Mouse (Mus musculus): Measurements from ENCODE around the gene D630045J12Rik. TPM values are rescaled to one million over a fixed set of nuclear protein-coding genes. Genes with fewer than 3 reads are reported as not detected.
A peak's percentile ranks its signal among the peaks of the same experiment; 100 is the strongest.

Gene D630045J12Rik
- polyA plus RNA-seq, 1 experiment from 2014 or later: 5.7 TPM

DNA sequence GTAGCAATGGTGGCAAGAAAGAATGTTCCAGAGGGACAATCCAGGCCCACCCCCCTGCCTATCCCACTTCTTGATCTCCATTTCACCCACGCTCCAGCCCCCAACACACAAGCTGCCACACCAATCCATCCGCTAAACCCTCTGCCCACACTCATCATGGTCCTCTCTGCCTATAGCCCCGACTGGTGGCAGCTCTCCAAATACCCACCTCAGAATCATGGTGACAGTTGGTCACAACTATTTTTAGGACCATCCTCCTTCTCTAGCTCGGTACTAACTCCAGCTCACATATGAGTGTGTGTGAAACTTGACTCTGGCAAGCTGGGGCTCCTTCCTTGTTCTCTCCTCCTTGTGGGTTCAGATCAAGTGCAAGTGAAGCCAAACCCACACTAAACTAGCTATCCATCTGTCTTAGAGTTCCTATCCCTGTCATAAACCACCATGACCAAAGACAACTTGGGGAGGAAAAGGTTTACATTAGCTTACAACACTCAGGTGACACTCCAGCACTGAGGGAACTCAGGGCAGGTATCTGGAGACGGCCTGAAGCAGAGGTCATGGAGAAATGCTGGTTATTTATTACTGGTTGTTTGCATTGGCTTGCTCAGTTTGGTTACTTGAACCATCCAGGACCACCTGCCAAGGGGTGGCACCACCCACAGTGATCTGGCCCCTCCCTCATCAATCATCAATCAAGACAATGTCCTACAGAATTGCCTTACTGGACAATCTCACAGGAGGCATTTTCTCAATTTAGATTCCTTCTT, 9.8 kb upstream of the D630045J12Rik start:
- Histone ChIP-seq H3K27me3 (ENCODE audit: insufficient read depth, low read length) (no peaks in the 10 kb centered on the region), H3K4me1 (ENCODE audit: insufficient read depth, low read length) (no peaks in the 10 kb centered on the region), H3K36me3 (ENCODE audit: insufficient read depth, low read length) (no peaks in the 10 kb centered on the region), H3K9me3 (ENCODE audit: low read length) (no peaks in the 10 kb centered on the region), H3K27ac (ENCODE audit: low read length) (no peak overlapping the region), H3K4me2 (replicated peaks; ENCODE audit: low read depth, low read length) (no peak overlapping the region), H3K4me3 (ENCODE audit: low read length) (no peak overlapping the region), H3K9ac (replicated peaks; ENCODE audit: low read length) (no peak overlapping the region)
- 60% methylated on average over 5 of the region's 5 CpGs for WGBS
- ATAC-seq (ENCODE audit: low FRiP score, low TSS enrichment): no peak

DNA sequence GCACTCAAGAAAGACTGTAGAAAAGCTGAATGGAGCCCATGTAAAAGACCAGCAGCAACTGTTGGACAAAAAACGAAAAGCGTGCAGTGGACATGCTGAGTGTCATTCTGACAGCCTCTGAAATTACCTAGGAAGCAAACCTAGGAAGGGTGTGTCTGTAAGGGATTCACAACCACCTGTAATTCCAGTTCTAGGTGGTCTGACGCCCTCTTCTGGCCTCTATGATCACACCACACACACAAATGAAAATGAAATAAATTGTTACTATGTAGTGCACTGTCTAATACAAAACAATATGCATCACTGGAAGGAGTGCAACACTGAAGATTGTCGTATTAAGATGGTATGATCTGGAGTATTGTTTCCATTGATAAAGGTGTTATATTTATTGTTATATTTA, 8.1 kb upstream of the D630045J12Rik start:
- Histone ChIP-seq H3K4me3 (ENCODE audit: low read length) (no peak overlapping the region), H3K27me3 (ENCODE audit: insufficient read depth, low read length) (no peaks in the 10 kb centered on the region), H3K4me2 (replicated peaks; ENCODE audit: low read depth, low read length) (no peak overlapping the region), H3K9me3 (ENCODE audit: low read length) (no peaks in the 10 kb centered on the region), H3K9ac (replicated peaks; ENCODE audit: low read length) (no peak overlapping the region), H3K27ac (ENCODE audit: low read length) (no peak overlapping the region), H3K36me3 (ENCODE audit: insufficient read depth, low read length) (no peaks in the 10 kb centered on the region), H3K4me1 (ENCODE audit: insufficient read depth, low read length) (no peaks in the 10 kb centered on the region)
- ATAC-seq (ENCODE audit: low FRiP score, low TSS enrichment): no peak
- WGBS: 70% methylated on average over 4 of the region's 4 CpGs

- Histone ChIP-seq H3K4me1 (ENCODE audit: insufficient read depth, low read length) (peaks cover 10% of the 10 kb centered on the region), H3K27ac (ENCODE audit: low read length) (no peak overlapping the region), H3K36me3 (ENCODE audit: insufficient read depth, low read length) (no peaks in the 10 kb centered on the region), H3K4me3 (ENCODE audit: low read length) (no peak overlapping the region), H3K9ac (replicated peaks; ENCODE audit: low read length) (no peak overlapping the region), H3K9me3 (ENCODE audit: low read length) (no peaks in the 10 kb centered on the region), H3K27me3 (ENCODE audit: insufficient read depth, low read length) (no peaks in the 10 kb centered on the region), H3K4me2 (replicated peaks; ENCODE audit: low read depth, low read length) (no peak overlapping the region)
- 93% methylated on average over 8 of the region's 8 CpGs for WGBS
- ATAC-seq (ENCODE audit: low FRiP score, low TSS enrichment): no peak
Observed at GRCm38 (mm10) chr6:38257506-38257905, 3.7 kb upstream of the D630045J12Rik start.

DNA sequence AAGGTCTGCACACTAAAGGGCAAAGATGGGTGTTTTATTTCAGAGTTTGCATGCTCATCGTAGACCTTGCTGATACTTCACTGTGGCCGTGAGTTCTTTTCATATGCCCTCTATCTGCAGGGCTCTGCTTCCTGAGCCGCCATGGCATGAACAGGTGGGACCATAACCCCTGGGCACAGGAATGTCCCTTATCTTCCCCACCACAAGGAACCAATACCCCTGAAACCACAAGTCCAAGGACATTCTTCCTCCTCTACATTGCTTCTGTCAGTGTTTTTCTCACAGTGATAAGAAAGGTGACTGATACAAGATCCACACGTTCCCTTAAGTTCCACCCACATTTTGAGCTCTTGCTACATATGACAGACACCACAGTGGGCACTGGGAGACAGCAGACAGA, 3.0 kb upstream of the D630045J12Rik start:
- 94% methylated on average over 4 of the region's 4 CpGs for WGBS
- no peak for ATAC-seq (ENCODE audit: low FRiP score, low TSS enrichment)
- Histone ChIP-seq H3K27ac (ENCODE audit: low read length) (no peak overlapping the region), H3K4me1 (ENCODE audit: insufficient read depth, low read length) (peaks cover 17% of the 10 kb centered on the region), H3K27me3 (ENCODE audit: insufficient read depth, low read length) (no peaks in the 10 kb centered on the region), H3K9me3 (ENCODE audit: low read length) (no peaks in the 10 kb centered on the region), H3K9ac (replicated peaks; ENCODE audit: low read length) (no peak overlapping the region), H3K4me3 (ENCODE audit: low read length) (no peak overlapping the region), H3K4me2 (replicated peaks; ENCODE audit: low read depth, low read length) (no peak overlapping the region), H3K36me3 (ENCODE audit: insufficient read depth, low read length) (no peaks in the 10 kb centered on the region)

- peaks cover 27% of the 10 kb centered on the region for H3K4me1 ChIP-seq (ENCODE audit: insufficient read depth, low read length)
- H3K9ac ChIP-seq (replicated peaks; ENCODE audit: low read length): no peak overlapping the region
- H3K36me3 ChIP-seq (ENCODE audit: insufficient read depth, low read length): no peaks in the 10 kb centered on the region
- no peak overlapping the region for H3K4me2 ChIP-seq (replicated peaks; ENCODE audit: low read depth, low read length)
- H3K27ac ChIP-seq (ENCODE audit: low read length): no peak overlapping the region
- H3K4me3 ChIP-seq (ENCODE audit: low read length): no peak overlapping the region
- 62% methylated on average over 2 of the region's 2 CpGs for WGBS
- no peaks in the 10 kb centered on the region for H3K27me3 ChIP-seq (ENCODE audit: insufficient read depth, low read length)
- no peak for ATAC-seq (ENCODE audit: low FRiP score, low TSS enrichment)
- H3K9me3 ChIP-seq (ENCODE audit: low read length): no peaks in the 10 kb centered on the region
Observed at GRCm38 (mm10) chr6:38255794-38256193, 2.0 kb upstream of the D630045J12Rik start.

DNA sequence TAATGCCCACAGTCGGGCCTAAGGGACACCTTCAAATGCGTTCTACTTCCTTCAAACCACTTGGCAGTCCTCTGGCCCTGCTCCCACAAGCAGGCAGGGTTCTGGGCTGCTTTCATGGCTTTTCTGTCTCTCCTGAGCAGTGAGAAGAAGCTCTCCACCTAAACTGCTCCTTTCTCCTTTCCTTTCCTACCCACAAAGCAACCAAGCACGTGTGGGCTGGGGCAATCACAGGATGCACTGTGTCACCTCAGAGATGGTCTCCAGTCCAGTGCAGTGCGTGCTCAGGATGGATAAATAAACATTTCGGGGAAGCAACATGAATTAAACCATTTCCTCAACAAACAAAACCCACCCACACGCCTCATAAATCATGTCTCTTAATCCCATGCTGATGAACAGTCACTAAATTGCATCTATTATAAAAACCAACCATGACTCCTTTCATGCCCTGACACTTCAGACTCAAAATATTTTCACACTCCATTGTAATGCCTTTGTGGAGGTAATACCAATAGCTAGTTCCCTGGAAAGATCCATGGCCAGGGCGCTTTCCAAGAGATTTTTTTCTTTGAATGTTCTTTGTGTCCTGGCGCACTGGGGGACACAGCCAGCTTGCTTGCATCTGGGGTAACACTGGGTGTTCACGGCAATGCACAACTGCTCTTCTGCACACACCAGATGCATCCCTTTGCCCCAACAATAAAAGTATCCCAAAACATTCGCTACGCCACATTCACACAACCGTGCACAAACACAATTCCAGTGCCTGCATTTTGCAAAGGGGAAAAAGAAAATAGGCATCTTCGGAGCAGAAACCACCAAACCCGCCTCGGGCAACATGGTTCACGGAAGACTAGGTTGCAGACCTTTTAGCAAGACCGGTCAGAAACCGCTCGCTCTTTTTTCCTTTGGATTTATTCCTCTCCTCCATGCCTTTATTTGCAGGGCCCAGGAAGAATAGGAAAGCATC, 758 bp downstream of the D630045J12Rik start:
- WGBS: 2% methylated on average over 19 of the region's 19 CpGs
- no peaks in the 10 kb centered on the region for H3K9me3 ChIP-seq (ENCODE audit: low read length)
- no peak for ATAC-seq (ENCODE audit: low FRiP score, low TSS enrichment)
- peak overlapping the region; percentile 86 for H3K4me2 ChIP-seq (replicated peaks; ENCODE audit: low read depth, low read length)
- no peaks in the 10 kb centered on the region for H3K27me3 ChIP-seq (ENCODE audit: insufficient read depth, low read length)
- peak overlapping the region; percentile 85 for H3K4me3 ChIP-seq (ENCODE audit: low read length)
- H3K9ac ChIP-seq (replicated peaks; ENCODE audit: low read length): peak overlapping the region; percentile 89
- peak overlapping the region; percentile 87 for H3K27ac ChIP-seq (ENCODE audit: low read length)
- peaks cover 32% of the 10 kb centered on the region for H3K4me1 ChIP-seq (ENCODE audit: insufficient read depth, low read length)
- no peaks in the 10 kb centered on the region for H3K36me3 ChIP-seq (ENCODE audit: insufficient read depth, low read length)

GRCm38 (mm10) chr6:38252139-38252538, 1.7 kb downstream of the D630045J12Rik start:
- Histone ChIP-seq H3K4me3 (ENCODE audit: low read length) (peak overlapping the region; percentile 85), H3K9ac (replicated peaks; ENCODE audit: low read length) (peak overlapping the region; percentile 41), H3K4me1 (ENCODE audit: insufficient read depth, low read length) (peaks cover 39% of the 10 kb centered on the region), H3K9me3 (ENCODE audit: low read length) (no peaks in the 10 kb centered on the region), H3K27ac (ENCODE audit: low read length) (no peak overlapping the region), H3K4me2 (replicated peaks; ENCODE audit: low read depth, low read length) (peak overlapping the region; percentile 86), H3K36me3 (ENCODE audit: insufficient read depth, low read length) (no peaks in the 10 kb centered on the region), H3K27me3 (ENCODE audit: insufficient read depth, low read length) (no peaks in the 10 kb centered on the region)
- WGBS: 34% methylated on average over 10 of the region's 10 CpGs
- no peak for ATAC-seq (ENCODE audit: low FRiP score, low TSS enrichment)

DNA sequence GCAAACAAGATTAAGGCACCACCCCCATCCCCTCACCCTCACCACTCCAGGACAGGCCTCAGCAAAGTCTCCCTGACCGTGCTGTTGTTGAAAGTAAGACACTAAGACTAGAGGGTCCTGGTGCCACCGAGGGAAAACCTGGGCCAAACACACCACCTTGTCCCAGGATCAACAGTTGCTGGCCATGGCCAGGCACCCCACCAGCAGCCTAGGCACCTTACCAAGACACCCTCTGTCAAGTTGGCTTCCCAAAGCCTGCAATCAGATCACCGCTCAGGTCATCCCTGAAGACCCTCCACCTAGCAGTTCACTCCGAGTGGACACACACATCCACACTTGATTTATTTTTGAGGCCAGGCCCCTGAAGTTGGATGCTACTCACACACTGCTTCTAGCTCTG, 2.3 kb downstream of the D630045J12Rik start:
- Histone ChIP-seq H3K9ac (replicated peaks; ENCODE audit: low read length) (no peak overlapping the region), H3K9me3 (ENCODE audit: low read length) (no peaks in the 10 kb centered on the region), H3K4me1 (ENCODE audit: insufficient read depth, low read length) (peaks cover 39% of the 10 kb centered on the region), H3K27me3 (ENCODE audit: insufficient read depth, low read length) (no peaks in the 10 kb centered on the region), H3K4me2 (replicated peaks; ENCODE audit: low read depth, low read length) (no peak overlapping the region; the same call in 1 of the 2 replicates), H3K36me3 (ENCODE audit: insufficient read depth, low read length) (no peaks in the 10 kb centered on the region), H3K4me3 (ENCODE audit: low read length) (no peak overlapping the region), H3K27ac (ENCODE audit: low read length) (no peak overlapping the region)
- 38% methylated on average over 4 of the region's 4 CpGs for WGBS
- no peak for ATAC-seq (ENCODE audit: low FRiP score, low TSS enrichment)

GRCm38 (mm10) chr6:38247362-38247761, 6.4 kb downstream of the D630045J12Rik start:
- WGBS: 78% methylated on average over 4 of the region's 4 CpGs
- ATAC-seq (ENCODE audit: low FRiP score, low TSS enrichment): no peak

DNA sequence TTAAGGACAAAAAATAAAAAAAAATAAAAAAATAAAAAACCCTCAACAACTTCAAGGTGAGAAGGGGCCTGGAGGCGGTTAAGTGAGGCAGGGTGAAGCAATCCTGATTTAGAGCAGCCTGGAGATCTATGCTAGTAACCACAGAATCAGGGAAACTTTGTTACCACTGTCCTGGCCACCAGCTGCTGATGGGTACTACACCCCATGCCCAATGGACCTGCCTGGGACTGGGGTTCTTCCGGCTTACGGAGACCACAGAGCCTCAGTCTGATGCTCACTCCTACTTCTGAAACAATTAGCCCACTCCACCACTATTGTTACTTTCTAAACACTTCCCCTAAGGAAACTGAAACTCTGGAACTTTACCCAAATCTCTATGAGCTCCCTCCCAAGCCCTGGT, 9.0 kb downstream of the D630045J12Rik start:
- H3K27ac ChIP-seq (ENCODE audit: low read length): no peak overlapping the region
- H3K4me3 ChIP-seq (ENCODE audit: low read length): no peak overlapping the region
- no peaks in the 10 kb centered on the region for H3K36me3 ChIP-seq (ENCODE audit: insufficient read depth, low read length)
- no peaks in the 10 kb centered on the region for H3K9me3 ChIP-seq (ENCODE audit: low read length)
- H3K4me2 ChIP-seq (replicated peaks; ENCODE audit: low read depth, low read length): no peak overlapping the region
- H3K27me3 ChIP-seq (ENCODE audit: insufficient read depth, low read length): no peaks in the 10 kb centered on the region
- H3K4me1 ChIP-seq (ENCODE audit: insufficient read depth, low read length): peaks cover 40% of the 10 kb centered on the region
- no peak overlapping the region for H3K9ac ChIP-seq (replicated peaks; ENCODE audit: low read length)
- 74% methylated on average over 3 of the region's 3 CpGs for WGBS
- no peak for ATAC-seq (ENCODE audit: low FRiP score, low TSS enrichment)

More at GRCm38 (mm10) chr6:38247362-38247761, 6.4 kb downstream of the D630045J12Rik start:
- Histone ChIP-seq H3K36me3 (ENCODE audit: insufficient read depth, low read length) (no peaks in the 10 kb centered on the region), H3K9me3 (ENCODE audit: low read length) (no peaks in the 10 kb centered on the region), H3K27me3 (ENCODE audit: insufficient read depth, low read length) (no peaks in the 10 kb centered on the region), H3K4me3 (ENCODE audit: low read length) (no peak overlapping the region), H3K4me2 (replicated peaks; ENCODE audit: low read depth, low read length) (no peak overlapping the region), H3K4me1 (ENCODE audit: insufficient read depth, low read length) (peaks cover 50% of the 10 kb centered on the region), H3K27ac (ENCODE audit: low read length) (no peak overlapping the region), H3K9ac (replicated peaks; ENCODE audit: low read length) (no peak overlapping the region)
